Mouse (Mus musculus) limb, embryonic 14.5 days (tissue): Measurements from ENCODE around the gene Ackr2. TPM values are rescaled to one million over a fixed set of nuclear protein-coding genes. Genes with fewer than 3 reads are reported as not detected.

Experiments
- ATAC-seq: fragments of 200-750 bp; cut with Nextera tagmentation; 2 replicates; pipeline ENCODE4 v1.8.0; 2017; ENCODE audit warnings: low read depth, moderate number of reproducible peaks, moderate TSS enrichment; ENCODE audit not compliant: low FRiP score
- DNase-seq: peaks from one replicate; pipeline ENCODE4 v3.0.0-alpha.2; 2015; ENCODE audit warnings: low spot score
- H3K27ac ChIP-seq: fragments of 300-500 bp; sonication (generic); replicated peaks from 2 replicates; pipeline ENCODE4 v1.5.1; 2014; ENCODE audit warnings: low read depth, mild to moderate bottlenecking, low read length, moderate library complexity, mixed read lengths
- H3K27me3 ChIP-seq: fragments of 300-500 bp; sonication (generic); 2 replicates; pipeline ENCODE4 v1.6.1; 2014; ENCODE audit warnings: low read length, mixed read lengths; ENCODE audit not compliant: control insufficient read depth, insufficient read depth
- H3K36me3 ChIP-seq: fragments of 300-500 bp; sonication (generic); 2 replicates; pipeline ENCODE4 v1.6.1; 2014; ENCODE audit warnings: mild to moderate bottlenecking, low read length, moderate library complexity, mixed read lengths; ENCODE audit not compliant: control insufficient read depth, insufficient read depth
- H3K4me1 ChIP-seq: fragments of 300-500 bp; sonication (generic); 2 replicates; pipeline ENCODE4 v1.6.1; 2014; ENCODE audit warnings: antibody characterized with exemption, low read length, mixed read lengths; ENCODE audit not compliant: control insufficient read depth, insufficient read depth
- H3K4me2 ChIP-seq: fragments of 300-500 bp; sonication (generic); replicated peaks from 2 replicates; pipeline ENCODE4 v1.6.1; 2014; ENCODE audit warnings: low read depth, mild to moderate bottlenecking, low read length, moderate library complexity; ENCODE audit not compliant: severe bottlenecking
- H3K4me3 ChIP-seq: fragments of 300-500 bp; sonication (generic); replicated peaks from 2 replicates; pipeline ENCODE4 v1.5.1; 2014; ENCODE audit warnings: low read length
- H3K9ac ChIP-seq: fragments of 300-500 bp; sonication (generic); 2 replicates; pipeline ENCODE4 v1.6.1; 2014; ENCODE audit warnings: mild to moderate bottlenecking, low read depth, low read length, moderate library complexity; ENCODE audit not compliant: severe bottlenecking
- H3K9me3 ChIP-seq: fragments of 300-500 bp; sonication (generic); 2 replicates; pipeline ENCODE4 v1.6.1; 2016; ENCODE audit warnings: low read length; ENCODE audit not compliant: control insufficient read depth
- POLR2A ChIP-seq: fragments of 200-500 bp; IDR thresholded peaks from 2 replicates; pipeline ENCODE4 v1.8.0; 2012; ENCODE audit warnings: inconsistent platforms, mild to moderate bottlenecking, moderate library complexity, borderline replicate concordance; ENCODE audit not compliant: insufficient read depth, insufficient read length; ENCODE audit errors: extremely low read depth
- WGBS: fragments of 180-500 bp; shearing (Covaris S2); extraction: QIAGEN DNeasy Blood & Tissue Kit; methylation state at CpG from one replicate; pipeline ENCODE4 v1.1.7; 2014; 5-methylcytosine and 5-hydroxymethylcytosine counted together
- polyA plus RNA-seq, 2 experiments: library from polyadenylated mRNA; depleted of rRNA in 1 of 2; stranded (reverse) in 1 of 2; unstranded in 1 of 2; fragments of >200 nt; fragmentation: Nextera tagmentation in 1 of 2; extraction: Ambion mirVana in 1 of 2; gene quantifications; 2 replicates each; pipeline versions ENCODE4 v1.2.1 to v1.2.3; 2012 to 2014

Ackr2 gene
- polyA plus RNA-seq, 2 experiments: 0.25 to 0.26 TPM

GRCm38 (mm10) chr9:121937451-121937864 is 39.3 kb downstream of the Ackr2 start:
- Histone ChIP-seq H3K4me2 (peak overlapping the region; percentile 39), H3K9ac (no peak overlapping the region), H3K36me3 (no peaks in the 10 kb centered on the region), H3K27ac (no peak overlapping the region; the same call in 1 of the 2 replicates), H3K4me3 (peak overlapping the region; percentile 40), H3K9me3 (no peaks in the 10 kb centered on the region), H3K27me3 (no peaks in the 10 kb centered on the region), H3K4me1 (no peaks in the 10 kb centered on the region)
- no peak for ATAC-seq
- TF ChIP-seq POLR2A: no peak
- WGBS: 56% methylated on average over 6 of the region's 6 CpGs
- DNase-seq: no peak

- Histone ChIP-seq H3K4me1 (no peaks in the 10 kb centered on the region), H3K27ac (no peak overlapping the region; the same call in 1 of the 2 replicates), H3K9ac (peak overlapping the region; percentile 56), H3K36me3 (no peaks in the 10 kb centered on the region), H3K9me3 (no peaks in the 10 kb centered on the region), H3K4me3 (peak overlapping the region; percentile 40), H3K4me2 (peak overlapping the region; percentile 39), H3K27me3 (no peaks in the 10 kb centered on the region)
- TF ChIP-seq POLR2A: no peak
- DNase-seq (peak; percentile 46), ATAC-seq (peak; percentile 44)
- 65% methylated on average over 21 of the region's 21 CpGs for WGBS
These were observed 39.8 kb downstream of the Ackr2 start for GRCm38 (mm10) chr9:121937944-121938355.

GRCm38 (mm10) chr9:121943005-121943404 is 44.9 kb downstream of the Ackr2 start:
- H3K9me3 ChIP-seq: no peaks in the 10 kb centered on the region
- H3K27me3 ChIP-seq: no peaks in the 10 kb centered on the region
- no peak for ATAC-seq
- H3K36me3 ChIP-seq: no peaks in the 10 kb centered on the region
- no peaks in the 10 kb centered on the region for H3K4me1 ChIP-seq
- H3K4me3 ChIP-seq: no peak overlapping the region
- H3K27ac ChIP-seq: no peak overlapping the region
- TF ChIP-seq POLR2A: no peak
- 83% methylated on average over 3 of the region's 3 CpGs for WGBS
- H3K9ac ChIP-seq: no peak overlapping the region
- no peak for DNase-seq
- H3K4me2 ChIP-seq: no peak overlapping the region

GRCm38 (mm10) chr9:121943628-121944027 is 45.5 kb downstream of the Ackr2 start:
- TF ChIP-seq POLR2A: no peak
- DNase-seq: no peak
- WGBS: 69% methylated on average over 3 of the region's 3 CpGs

GRCm38 (mm10) chr9:121947784-121948183 is 49.6 kb downstream of the Ackr2 start:
- no peak overlapping the region for H3K27ac ChIP-seq
- ATAC-seq (no peak), DNase-seq (peak; percentile 75)
- H3K4me1 ChIP-seq: peaks cover 14% of the 10 kb centered on the region
- WGBS: 6% methylated on average over 4 of the region's 4 CpGs
- H3K4me2 ChIP-seq: no peak overlapping the region
- no peak for TF ChIP-seq POLR2A
- no peak overlapping the region for H3K9ac ChIP-seq
- H3K36me3 ChIP-seq: no peaks in the 10 kb centered on the region
- no peaks in the 10 kb centered on the region for H3K27me3 ChIP-seq
- H3K4me3 ChIP-seq: no peak overlapping the region
- H3K9me3 ChIP-seq: no peaks in the 10 kb centered on the region

More at GRCm38 (mm10) chr9:121943628-121944027, 45.5 kb downstream of the Ackr2 start:
- no peaks in the 10 kb centered on the region for H3K9me3 ChIP-seq
- no peaks in the 10 kb centered on the region for H3K36me3 ChIP-seq
- H3K4me1 ChIP-seq: no peaks in the 10 kb centered on the region
- no peak for ATAC-seq
- no peak overlapping the region for H3K27ac ChIP-seq
- H3K27me3 ChIP-seq: no peaks in the 10 kb centered on the region
- H3K4me3 ChIP-seq: no peak overlapping the region
- no peak overlapping the region for H3K9ac ChIP-seq
- no peak overlapping the region for H3K4me2 ChIP-seq

GRCm38 (mm10) chr9:121948431-121948830 is 50.3 kb downstream of the Ackr2 start:
- H3K9ac ChIP-seq: no peak overlapping the region
- no peak for DNase-seq
- H3K4me2 ChIP-seq: no peak overlapping the region
- no peak for TF ChIP-seq POLR2A
- H3K27ac ChIP-seq: 0 out of 2 replicates have a peak overlapping the region, but pooled peaks have one; percentile 13
- H3K27me3 ChIP-seq: no peaks in the 10 kb centered on the region
- peaks cover 14% of the 10 kb centered on the region for H3K4me1 ChIP-seq
- no peak for ATAC-seq
- no peaks in the 10 kb centered on the region for H3K9me3 ChIP-seq
- no peak overlapping the region for H3K4me3 ChIP-seq
- H3K36me3 ChIP-seq: no peaks in the 10 kb centered on the region
- 81% methylated on average over 4 of the region's 4 CpGs for WGBS
